Mouse (Mus musculus): Measurements from ENCODE around the gene Trib2. TPM values are rescaled to one million over a fixed set of nuclear protein-coding genes. Genes with fewer than 3 reads are reported as not detected.

Gene Trib2
- 20.0 TPM for polyA plus RNA-seq (2014; fragmentation: Illumina TruSeq; extraction: RNeasy Lipid Tissue Mini Kit (QIAGEN cat#74804); ENCODE audit: low read depth, low replicate concordance)

GRCm38 (mm10) chr12:15816740-15817178 is at the start of gene Trib2:
Trib2 (minus strand) TSS chr12:15816922.

All from adrenal gland, adult 10 weeks (tissue).